Mouse (Mus musculus) CH12.LX (cell line): Measurements from ENCODE around the gene Tnpo1. TPM values are rescaled to one million over a fixed set of nuclear protein-coding genes. Genes with fewer than 3 reads are reported as not detected.

Experiments
- DNase-seq: peaks from one replicate; pipeline ENCODE4 v3.0.0-alpha.2; 2013; ENCODE audit errors: extremely low read depth
- H3K27ac ChIP-seq: 2 replicates; pipeline ENCODE4 v1.5.1; 2012; ENCODE audit warnings: low read depth, mild to moderate bottlenecking, control low read depth, moderate library complexity; ENCODE audit not compliant: insufficient read depth
- H3K27me3 ChIP-seq: replicated peaks from 2 replicates; pipeline ENCODE3; 2012; ENCODE audit warnings: inconsistent platforms
- H3K36me3 ChIP-seq, 2 experiments: replicated peaks in 1 of 2; 2 replicates each; pipeline versions ENCODE3 to v1.6.1; 2012; ENCODE audit warnings: inconsistent platforms in 1 of 2, low read length in 1 of 2, mild to moderate bottlenecking in 1 of 2, mixed read lengths in 1 of 2, moderate library complexity in 1 of 2; ENCODE audit not compliant: control insufficient read depth in 1 of 2, insufficient read depth in 1 of 2
- H3K4me1 ChIP-seq, 2 experiments: 2 replicates each; pipeline ENCODE4 v1.6.1; 2012; ENCODE audit warnings: inconsistent platforms in 1 of 2, moderate library complexity in 1 of 2; ENCODE audit not compliant: insufficient read depth in 2 of 2, control insufficient read depth in 1 of 2
- H3K4me2 ChIP-seq: 2 replicates; pipeline ENCODE4 v1.6.1; 2012; ENCODE audit warnings: low read depth, mild to moderate bottlenecking, control low read depth; ENCODE audit not compliant: poor library complexity, insufficient read depth, severe bottlenecking
- H3K4me3 ChIP-seq, 3 experiments: fragments of 150-350 bp in 1 of 3; sonication (generic) in 1 of 3; replicated peaks in 1 of 3; 2 replicates each; pipeline versions ENCODE3 to v1.5.1; 2011 to 2012; ENCODE audit warnings: low read depth in 2 of 3, low read length in 2 of 3, mild to moderate bottlenecking in 2 of 3, moderate library complexity in 2 of 3, control low read depth in 1 of 3, improper control_type of control experiment in 1 of 3, inconsistent platforms in 1 of 3, mixed read lengths in 1 of 3; ENCODE audit not compliant: poor library complexity in 1 of 3
- H3K79me2 ChIP-seq: replicated peaks from 2 replicates; pipeline ENCODE4 v1.6.1; 2012; ENCODE audit warnings: mild to moderate bottlenecking, moderate library complexity; ENCODE audit not compliant: control insufficient read depth, poor library complexity, insufficient read depth, severe bottlenecking; ENCODE audit errors: extremely low read depth
- H3K9ac ChIP-seq: 2 replicates; pipeline ENCODE4 v1.6.1; 2012; ENCODE audit warnings: low read depth, mild to moderate bottlenecking, control low read depth, moderate library complexity; ENCODE audit not compliant: insufficient read depth
- H3K9me3 ChIP-seq: replicated peaks from 2 replicates; pipeline ENCODE3; 2012; ENCODE audit warnings: low read length, inconsistent platforms, mixed read lengths
- BHLHE40 ChIP-seq: IDR thresholded peaks from 2 replicates; pipeline ENCODE4 v1.6.1; 2011; ENCODE audit warnings: mild to moderate bottlenecking, low read depth, low read length, improper control_type of control experiment
- CTCF ChIP-seq, 2 experiments: IDR thresholded peaks in 1 of 2; conservative IDR thresholded peaks in 1 of 2; 2 replicates each; pipeline ENCODE4 v1.5.1; 2011 to 2012; ENCODE audit warnings: low read depth in 2 of 2, low read length in 2 of 2, improper control_type of control experiment in 1 of 2, inconsistent platforms in 1 of 2, mild to moderate bottlenecking in 1 of 2, moderate library complexity in 1 of 2
- ELF1 ChIP-seq: IDR thresholded peaks from 2 replicates; pipeline ENCODE4 v1.6.1; 2014; ENCODE audit warnings: low read depth, mild to moderate bottlenecking, inconsistent platforms, low read length, improper control_type of control experiment
- ETS1 ChIP-seq: conservative IDR thresholded peaks from 2 replicates; pipeline ENCODE4 v1.6.1; 2012; ENCODE audit warnings: low read depth, mild to moderate bottlenecking, inconsistent platforms, low read length, improper control_type of control experiment, moderate library complexity
- GABPA ChIP-seq: IDR thresholded peaks from 2 replicates; pipeline ENCODE4 v1.6.1; 2012; ENCODE audit warnings: low read depth, low read length, improper control_type of control experiment, inconsistent platforms; ENCODE audit not compliant: insufficient replicate concordance
- IRF4 ChIP-seq: IDR thresholded peaks from 2 replicates; pipeline ENCODE4 v1.6.1; 2014; ENCODE audit warnings: low read depth, mild to moderate bottlenecking, inconsistent platforms, low read length, improper control_type of control experiment
- JUN ChIP-seq: IDR thresholded peaks from 2 replicates; pipeline ENCODE4 v1.6.1; 2011; ENCODE audit warnings: low read depth, mild to moderate bottlenecking, low read length, improper control_type of control experiment, moderate library complexity; ENCODE audit not compliant: insufficient read depth
- JUND ChIP-seq: conservative IDR thresholded peaks from 2 replicates; pipeline ENCODE4 v1.6.1; 2011; ENCODE audit warnings: low read depth, low read length, improper control_type of control experiment
- MAFK ChIP-seq: IDR thresholded peaks from 2 replicates; pipeline ENCODE4 v1.6.1; 2011; ENCODE audit warnings: low read length, improper control_type of control experiment; ENCODE audit not compliant: insufficient replicate concordance
- MAX ChIP-seq: IDR thresholded peaks from 2 replicates; pipeline ENCODE4 v1.6.1; 2011; ENCODE audit warnings: low read length, improper control_type of control experiment
- MAZ ChIP-seq: IDR thresholded peaks from 2 replicates; pipeline ENCODE4 v1.6.1; 2012; ENCODE audit warnings: low read depth, mild to moderate bottlenecking, inconsistent platforms, low read length, improper control_type of control experiment, moderate library complexity
- MEF2A ChIP-seq: IDR thresholded peaks from 2 replicates; pipeline ENCODE4 v1.6.1; 2014; ENCODE audit warnings: low read depth, mild to moderate bottlenecking, inconsistent platforms, low read length, improper control_type of control experiment, borderline replicate concordance
- MXI1 ChIP-seq: IDR thresholded peaks from 2 replicates; pipeline ENCODE4 v1.6.1; 2011; ENCODE audit warnings: mild to moderate bottlenecking, low read depth, low read length, improper control_type of control experiment
- NRF1 ChIP-seq: IDR thresholded peaks from 2 replicates; pipeline ENCODE4 v1.6.1; 2014; ENCODE audit warnings: low read depth, mild to moderate bottlenecking, inconsistent platforms, low read length, improper control_type of control experiment, moderate library complexity
- PAX5 ChIP-seq: IDR thresholded peaks from 2 replicates; pipeline ENCODE4 v1.6.1; 2012; ENCODE audit warnings: low read length, inconsistent platforms, mixed read lengths
- SMC3 ChIP-seq: IDR thresholded peaks from 2 replicates; pipeline ENCODE4 v1.6.1; 2011; ENCODE audit warnings: low read depth, low read length, improper control_type of control experiment
- TBP ChIP-seq: conservative IDR thresholded peaks from 2 replicates; pipeline ENCODE4 v1.6.1; 2011; ENCODE audit warnings: low read depth, low read length, improper control_type of control experiment
- TCF12 ChIP-seq: IDR thresholded peaks from 2 replicates; pipeline ENCODE4 v1.6.1; 2014; ENCODE audit warnings: low read depth, mild to moderate bottlenecking, inconsistent platforms, low read length, improper control_type of control experiment
- UBTF ChIP-seq: IDR thresholded peaks from 2 replicates; pipeline ENCODE4 v1.6.1; 2012; ENCODE audit warnings: low read depth, mild to moderate bottlenecking, inconsistent platforms, low read length, improper control_type of control experiment, moderate library complexity
- USF1 ChIP-seq: IDR thresholded peaks from 2 replicates; pipeline ENCODE4 v1.6.1; 2014; ENCODE audit warnings: low read depth, mild to moderate bottlenecking, inconsistent platforms, low read length, improper control_type of control experiment
- ZC3H11A ChIP-seq: IDR thresholded peaks from 2 replicates; pipeline ENCODE4 v1.6.1; 2012; ENCODE audit warnings: low read depth, mild to moderate bottlenecking, inconsistent platforms, low read length, improper control_type of control experiment
- dilution Hi-C: fragments of 300-500 bp; cut with MboI; formaldehyde crosslinking; loops from 2 replicates; pipeline ENCODE4 v1.14.3; 2020; ENCODE audit warnings: low sequenced_read_pairs; ENCODE audit not compliant: extremely low pct_unique_long_range_greater_than_20kb, extremely low pct_ligation_motif_present
- in situ Hi-C: fragments of 300-500 bp; cut with MboI; formaldehyde crosslinking; loops from 3 replicates; pipeline ENCODE4 v1.14.3; 2019; ENCODE audit warnings: low sequenced_read_pairs, low pct_ligation_motif_present, low pct_unique_long_range_greater_than_20kb, mixed read lengths
- polyA plus RNA-seq: library from polyadenylated mRNA; unstranded; fragments of >175 nt; gene quantifications from 2 replicates; pipeline ENCODE4 v1.2.1, GENCODE M21; 2012; ENCODE audit warnings: low read depth; ENCODE audit not compliant: insufficient read length
- total RNA-seq, 2 experiments: library from RNA; depleted of rRNA; stranded (reverse); fragments of 300-350 nt in 1 of 2; fragments of >200 nt in 1 of 2; gene quantifications; 2 replicates each; pipeline ENCODE4 v1.2.3; 2012 to 2014

Tnpo1 gene
- total and polyA plus RNA-seq, 3 experiments = 93.6 to 105 (median 95.9) TPM

DNA sequence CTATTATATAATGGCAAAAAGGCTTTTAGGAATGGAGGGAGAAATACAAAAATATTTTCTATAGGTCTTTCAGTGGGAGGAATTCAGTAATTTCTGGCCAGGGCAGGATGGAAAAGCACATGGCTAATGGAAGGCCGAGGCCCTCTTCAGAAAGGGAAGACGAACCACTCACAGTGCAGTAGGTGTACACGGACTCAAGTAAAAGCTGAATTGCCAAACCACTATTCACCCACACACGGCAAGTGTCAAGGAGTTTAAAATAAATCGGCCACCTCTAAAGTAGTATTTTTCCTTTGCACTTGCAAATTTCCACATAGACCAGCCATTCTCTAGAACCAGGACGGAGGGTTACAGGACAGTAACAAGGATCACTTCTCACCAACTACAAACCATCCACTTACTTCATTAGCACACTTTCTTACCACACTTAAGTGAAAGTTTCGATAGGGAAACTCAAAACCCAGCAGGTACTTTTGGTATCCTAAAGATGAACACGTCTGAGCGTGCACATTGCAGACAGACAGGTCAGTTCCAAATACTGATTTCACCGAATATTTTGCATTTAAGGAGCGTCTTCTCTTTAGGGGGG, 1.2 kb downstream of the Tnpo1 start:
- TF ChIP-seq UBTF (no peak), MAX (peak; percentile 36; the same call in 1 of the 2 replicates), GABPA (no peak), TCF12 (no peak), NRF1 (no peak), TBP (no peak), SMC3 (no peak), CTCF (conservative IDR thresholded peaks at IDR 0.05 in 1 of 2, IDR thresholded peaks at IDR 0.05 in 1 of 2; ENCODE audit: low read depth in 2 of 2, low read length in 2 of 2) (no peak), BHLHE40 (peak; percentile 61), JUN (no peak), USF1 (no peak), MEF2A (no peak), JUND (no peak), IRF4 (0 out of 2 replicates have a peak, but pooled peaks have one; percentile 7), ELF1 (no peak), MAFK (0 out of 2 replicates have a peak, but pooled peaks have one; percentile 27)
- H3K4me2 ChIP-seq = peak overlapping the region; percentile 94
- peak overlapping the region; percentile 98 for H3K9ac ChIP-seq
- in situ Hi-C loops (no loop called here), dilution Hi-C loops (no loop called here)
- H3K9me3 ChIP-seq = no peaks in the 10 kb centered on the region
- H3K27ac ChIP-seq = peak overlapping the region; percentile 26; the same call in 1 of the 2 replicates
- H3K79me2 ChIP-seq = peaks cover 11% of the 10 kb centered on the region
- no peaks in the 10 kb centered on the region for H3K27me3 ChIP-seq
- peaks cover 0 to 25% of the 10 kb centered on the region in 2 experiments for H3K36me3 ChIP-seq
- peak; percentile 22 for DNase-seq
- peaks cover 0 to 21% of the 10 kb centered on the region in 2 experiments; a peak in 2 of 4 replicates for H3K4me1 ChIP-seq
- peak overlapping the region; percentile 46 to 94 (median 93) for H3K4me3 ChIP-seq

DNA sequence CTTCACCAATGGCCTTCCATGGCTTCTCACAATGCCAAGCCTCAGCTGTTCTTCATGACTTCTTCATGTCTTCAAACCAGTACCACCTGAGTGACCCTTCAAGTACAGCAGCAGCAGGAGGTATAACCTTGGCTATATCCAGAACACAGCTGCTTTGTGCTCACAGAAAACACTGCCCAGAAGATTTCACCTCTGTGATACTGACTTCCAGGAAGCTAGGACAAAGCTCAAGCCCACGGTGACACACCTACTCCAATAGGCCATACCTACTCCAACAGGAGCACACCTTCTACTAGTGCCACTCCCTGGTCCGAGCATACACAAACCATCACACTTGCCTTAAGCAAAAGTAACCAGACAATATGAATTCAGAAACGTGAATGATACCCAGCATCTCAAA, 3.4 kb downstream of the Tnpo1 start:
- TF ChIP-seq GABPA (no peak), ETS1 (no peak), ZC3H11A (no peak), MAZ (no peak), MXI1 (no peak), PAX5 (no peak), BHLHE40 (no peak), MAX (no peak), TBP (no peak)
- H3K36me3 ChIP-seq = peaks cover 0 to 36% of the 10 kb centered on the region in 2 experiments
- H3K9me3 ChIP-seq = no peaks in the 10 kb centered on the region
- no peak for DNase-seq
- H3K4me3 ChIP-seq = no peak overlapping the region
- no peak overlapping the region for H3K9ac ChIP-seq
- in situ Hi-C loops = no loop called here
- H3K27ac ChIP-seq = no peak overlapping the region
- peaks cover 12% of the 10 kb centered on the region for H3K79me2 ChIP-seq
- peaks cover 5 to 37% of the 10 kb centered on the region in 2 experiments for H3K4me1 ChIP-seq
- H3K4me2 ChIP-seq = no peak overlapping the region
- dilution Hi-C loops = no loop called here
- no peaks in the 10 kb centered on the region for H3K27me3 ChIP-seq
